Mouse (Mus musculus): ENCODE measurements around the gene Sec24b. TPM values are rescaled to one million over a fixed set of nuclear protein-coding genes. Genes with fewer than 3 reads are reported as not detected.

Sec24b gene
- polyA plus RNA-seq, 2 experiments: 41.5 to 84.0 TPM

DNA sequence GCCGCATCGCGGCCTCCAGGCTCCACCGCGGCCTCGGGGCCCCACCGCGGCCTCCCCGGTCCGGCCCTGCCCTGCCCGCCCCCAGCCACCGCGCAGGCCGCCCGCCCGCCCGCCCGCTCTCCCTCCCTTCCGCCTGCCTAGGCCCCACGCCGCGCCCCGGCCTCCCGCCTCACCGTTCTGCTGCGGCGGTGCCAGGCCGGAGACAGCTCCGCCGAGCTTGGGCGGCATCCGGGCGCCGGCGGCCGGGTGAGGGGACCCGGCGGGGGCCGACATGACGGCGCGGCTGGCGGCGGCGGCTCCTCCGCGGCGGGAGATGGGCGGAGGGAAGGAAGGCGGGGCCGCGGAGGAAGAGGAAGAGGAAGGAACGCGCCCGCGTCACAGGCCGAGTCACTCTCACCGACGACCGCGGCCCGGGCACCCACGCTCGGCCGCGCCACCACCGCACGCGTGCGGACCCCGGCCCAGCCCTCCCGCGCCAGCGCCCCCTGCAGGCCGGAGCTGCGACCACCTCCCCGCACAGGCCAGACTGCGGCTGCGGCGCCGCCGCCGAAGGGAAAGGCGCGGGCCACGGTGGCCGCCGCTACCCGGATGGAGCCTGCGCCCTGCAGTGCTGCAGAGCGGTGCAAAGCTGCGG is 840 bp downstream of the Sec24b start:
- Histone ChIP-seq H3K27ac (replicated peaks; ENCODE audit: low read depth, low read length) (peak overlapping the region; percentile 98), H3K9me3 (ENCODE audit: control insufficient read depth, low read length) (no peaks in the 10 kb centered on the region), H3K9ac (ENCODE audit: low read depth, low read length, severe bottlenecking) (peak overlapping the region; percentile 98), H3K27me3 (ENCODE audit: control insufficient read depth, insufficient read depth, low read length) (no peaks in the 10 kb centered on the region), H3K4me2 (replicated peaks; ENCODE audit: low read depth, low read length, severe bottlenecking) (peak overlapping the region; percentile 71), H3K4me3 (replicated peaks; ENCODE audit: low read length) (peak overlapping the region; percentile 92), H3K36me3 (ENCODE audit: control insufficient read depth, insufficient read depth, low read length) (no peaks in the 10 kb centered on the region), H3K4me1 (ENCODE audit: control insufficient read depth, insufficient read depth, low read length) (peaks cover 20% of the 10 kb centered on the region)
- 0% methylated on average over 16 of the region's 92 CpGs for WGBS
- DNase-seq (ENCODE audit: low spot score) (peak; percentile 84), ATAC-seq (ENCODE audit: low FRiP score, low read depth) (peak; percentile 96)
- no peak for TF ChIP-seq POLR2A (IDR thresholded peaks at IDR 0.05; ENCODE audit: borderline replicate concordance, extremely low read depth, insufficient read depth, insufficient read length)

DNA sequence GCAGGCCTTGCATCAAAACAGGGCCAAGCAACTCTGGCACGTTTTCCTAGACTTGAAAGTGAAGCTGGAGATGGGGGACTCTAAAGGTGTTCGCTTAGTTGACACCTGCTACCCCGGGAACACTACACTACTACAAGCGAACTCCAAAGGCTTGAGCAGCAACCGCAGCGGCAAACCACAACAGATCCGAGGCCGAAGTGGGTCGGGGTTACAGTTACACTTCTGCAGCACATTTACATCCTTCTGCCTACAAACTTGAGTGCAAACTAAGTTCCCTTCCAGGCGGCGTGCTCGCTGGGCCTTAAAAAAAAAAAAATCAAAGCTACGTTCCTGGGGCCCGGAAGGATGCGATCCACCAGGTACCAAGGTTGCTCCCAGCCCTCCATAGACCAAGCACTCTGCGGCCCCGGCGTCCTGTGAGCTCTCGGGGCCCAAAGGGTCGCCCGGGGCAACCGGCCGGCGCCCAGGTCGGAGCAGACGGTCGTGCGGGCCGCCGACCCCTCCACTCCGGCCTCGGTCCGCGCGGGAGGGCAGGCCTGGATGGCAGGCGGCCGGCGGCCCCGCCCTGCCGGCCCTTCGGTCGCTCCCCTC is 1.5 kb downstream of the Sec24b start:
- ATAC-seq (ENCODE audit: low FRiP score, low read depth) (peak; percentile 14; the same call in 1 of the 2 replicates), DNase-seq (ENCODE audit: low spot score) (no peak)
- Histone ChIP-seq H3K4me1 (ENCODE audit: control insufficient read depth, insufficient read depth, low read length) (peaks cover 23% of the 10 kb centered on the region), H3K36me3 (ENCODE audit: control insufficient read depth, insufficient read depth, low read length) (no peaks in the 10 kb centered on the region), H3K4me3 (replicated peaks; ENCODE audit: low read length) (peak overlapping the region; percentile 92), H3K4me2 (replicated peaks; ENCODE audit: low read depth, low read length, severe bottlenecking) (peak overlapping the region; percentile 71), H3K27ac (replicated peaks; ENCODE audit: low read depth, low read length) (peak overlapping the region; percentile 98), H3K9ac (ENCODE audit: low read depth, low read length, severe bottlenecking) (peak overlapping the region; percentile 98), H3K9me3 (ENCODE audit: control insufficient read depth, low read length) (no peaks in the 10 kb centered on the region), H3K27me3 (ENCODE audit: control insufficient read depth, insufficient read depth, low read length) (no peaks in the 10 kb centered on the region)
- no peak for TF ChIP-seq POLR2A (IDR thresholded peaks at IDR 0.05; ENCODE audit: borderline replicate concordance, extremely low read depth, insufficient read depth, insufficient read length)
- 1% methylated on average over 40 of the region's 42 CpGs for WGBS

DNA sequence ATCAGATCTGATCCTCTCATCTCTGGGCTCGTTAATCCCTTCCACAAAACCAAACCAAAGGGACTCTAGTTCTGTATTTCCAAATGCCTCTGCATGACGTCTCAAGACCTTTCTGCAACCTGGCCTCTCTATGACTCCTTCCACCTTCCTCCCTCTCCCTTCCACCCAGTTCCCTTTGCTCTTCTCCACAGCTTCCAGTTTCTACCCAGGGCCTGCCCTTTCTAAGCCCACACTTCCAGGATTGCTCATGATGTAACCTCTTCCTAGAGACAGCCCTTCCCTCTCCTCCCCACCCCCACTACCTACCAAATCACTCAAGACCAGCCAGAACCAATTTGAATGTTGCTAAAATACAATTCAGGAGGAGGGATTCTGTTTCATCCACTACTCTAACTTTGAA is 2.9 kb downstream of the Sec24b start:
- no peak for ATAC-seq (ENCODE audit: low FRiP score, low read depth)
- H3K4me2 ChIP-seq (replicated peaks; ENCODE audit: low read depth, low read length, severe bottlenecking): no peak overlapping the region
- no peak overlapping the region for H3K4me3 ChIP-seq (replicated peaks; ENCODE audit: low read length)
- H3K27me3 ChIP-seq (ENCODE audit: control insufficient read depth, insufficient read depth, low read length): no peaks in the 10 kb centered on the region
- peaks cover 35% of the 10 kb centered on the region for H3K4me1 ChIP-seq (ENCODE audit: control insufficient read depth, insufficient read depth, low read length)
- H3K36me3 ChIP-seq (ENCODE audit: control insufficient read depth, insufficient read depth, low read length): no peaks in the 10 kb centered on the region
- H3K9me3 ChIP-seq (ENCODE audit: control insufficient read depth, low read length): no peaks in the 10 kb centered on the region
- no peak overlapping the region for H3K9ac ChIP-seq (ENCODE audit: low read depth, low read length, severe bottlenecking)
- H3K27ac ChIP-seq (replicated peaks; ENCODE audit: low read depth, low read length): no peak overlapping the region
- no peak for TF ChIP-seq POLR2A (IDR thresholded peaks at IDR 0.05; ENCODE audit: borderline replicate concordance, extremely low read depth, insufficient read depth, insufficient read length)
- DNase-seq (ENCODE audit: low spot score): no peak
- WGBS: 64% methylated on average over 2 of the region's 2 CpGs

DNA sequence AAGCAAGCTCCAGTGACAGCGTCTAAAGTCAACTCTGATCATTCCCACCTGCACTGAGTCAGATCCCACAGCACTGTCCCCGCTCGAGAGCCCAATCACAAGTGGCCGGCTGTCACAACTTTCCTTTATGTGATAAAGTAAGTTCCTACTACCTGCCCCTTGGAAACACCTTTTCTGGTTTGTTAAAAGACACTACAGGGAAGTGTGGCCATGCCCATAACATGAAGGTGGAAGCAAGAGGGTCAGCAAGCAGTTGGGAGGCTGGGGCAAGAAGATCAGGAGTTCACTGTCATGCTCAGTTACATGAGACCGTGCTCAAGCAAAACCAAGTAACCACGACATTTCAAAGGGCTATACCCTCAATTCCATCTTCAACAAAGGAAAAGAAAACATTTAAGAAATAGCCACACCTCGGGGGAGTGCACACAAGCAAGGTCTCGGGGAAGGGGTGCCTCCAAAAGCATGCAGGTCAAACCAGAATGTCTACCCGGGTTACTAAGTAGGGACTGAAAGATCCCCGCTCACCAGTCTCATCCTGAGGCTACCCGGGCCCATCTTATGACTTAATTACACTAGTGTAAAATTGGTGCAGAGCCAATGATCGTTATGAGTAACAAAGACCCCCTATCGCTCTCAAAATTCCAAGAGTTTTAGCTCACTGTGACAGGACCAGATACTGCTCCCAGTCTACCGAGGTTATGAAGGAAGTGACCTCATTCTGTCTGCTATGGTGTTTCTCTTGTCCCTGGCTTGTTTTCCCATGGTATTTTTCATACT is 3.6 kb downstream of the Sec24b start:
- Histone ChIP-seq H3K27ac (replicated peaks; ENCODE audit: low read depth, low read length) (no peak overlapping the region), H3K9me3 (ENCODE audit: control insufficient read depth, low read length) (no peaks in the 10 kb centered on the region), H3K4me1 (ENCODE audit: control insufficient read depth, insufficient read depth, low read length) (peaks cover 42% of the 10 kb centered on the region), H3K4me3 (replicated peaks; ENCODE audit: low read length) (no peak overlapping the region), H3K9ac (ENCODE audit: low read depth, low read length, severe bottlenecking) (no peak overlapping the region), H3K27me3 (ENCODE audit: control insufficient read depth, insufficient read depth, low read length) (no peaks in the 10 kb centered on the region), H3K36me3 (ENCODE audit: control insufficient read depth, insufficient read depth, low read length) (no peaks in the 10 kb centered on the region), H3K4me2 (replicated peaks; ENCODE audit: low read depth, low read length, severe bottlenecking) (no peak overlapping the region)
- WGBS: 68% methylated on average over 14 of the region's 14 CpGs
- no peak for ATAC-seq (ENCODE audit: low FRiP score, low read depth)
- DNase-seq (ENCODE audit: low spot score): no peak
- no peak for TF ChIP-seq POLR2A (IDR thresholded peaks at IDR 0.05; ENCODE audit: borderline replicate concordance, extremely low read depth, insufficient read depth, insufficient read length)
